Mouse (Mus musculus): ENCODE results near the gene Ifna1.

Gene Ifna1

GRCm38 (mm10) chr4:88867926-88868911 lies 18.3 kb downstream of the Ifna1 start:
- ChIA-PET CTCF (interaction anchor here (0.6 to 3.5 kb wide), 15 partner anchors 10 to 1100 kb away, joined by 3 to 28 read pairs (median 5); no protein-coding TSS in a partner anchor), POLR2A (interaction anchor here in 2 of 4 experiments (0.6 to 0.7 kb wide), 2 partner anchors 270 to 1008 kb away, joined by 3 to 8 read pairs; no protein-coding TSS in a partner anchor)

- ChIA-PET CTCF (interaction anchor here in 1 of 4 experiments (0.7 kb wide), 1 partner anchor 42 kb away, joined by 3 read pairs; no protein-coding TSS in a partner anchor), POLR2A (no interaction called here)
Measured at GRCm38 (mm10) chr4:88872691-88873090, 22.8 kb downstream of the Ifna1 start.

- POLR2A ChIA-PET, result no interaction called here
- CTCF ChIA-PET, result interaction anchor here in 3 of 4 experiments (0.5 to 2.1 kb wide), 4 partner anchors 19 to 334 kb away, joined by 3 to 7 read pairs (median 4); no protein-coding TSS in a partner anchor
Measured at GRCm38 (mm10) chr4:88875435-88876095, 25.7 kb downstream of the Ifna1 start.

- POLR2A ChIA-PET, result no interaction called here
Measured at GRCm38 (mm10) chr4:88876520-88876919, 26.6 kb downstream of the Ifna1 start.

GRCm38 (mm10) chr4:88878246-88878645 lies 28.4 kb downstream of the Ifna1 start:
- POLR2A ChIA-PET, result no interaction called here
- CTCF ChIA-PET, result interaction anchor here in 2 of 4 experiments (1.0 to 1.2 kb wide), 2 partner anchors 11 to 251 kb away, joined by 3 read pairs; no protein-coding TSS in a partner anchor

More at GRCm38 (mm10) chr4:88876520-88876919, 26.6 kb downstream of the Ifna1 start:
- CTCF ChIA-PET, result interaction anchor here (0.7 to 2.1 kb wide), 3 partner anchors 180 to 398 kb away, joined by 3 to 6 read pairs (median 4); no protein-coding TSS in a partner anchor

GRCm38 (mm10) chr4:88878772-88879171 lies 28.9 kb downstream of the Ifna1 start:
- POLR2A ChIA-PET, result no interaction called here

GRCm38 (mm10) chr4:88880101-88880500 lies 30.2 kb downstream of the Ifna1 start, which contains the start of gene Ifne:
TSS of gene Ifne (minus strand) at chr4:88880201.
- ChIA-PET CTCF (no interaction called here), POLR2A (no interaction called here)

More at GRCm38 (mm10) chr4:88878772-88879171, 28.9 kb downstream of the Ifna1 start:
- CTCF ChIA-PET, result interaction anchor here in 2 of 4 experiments (1.0 to 1.2 kb wide), 2 partner anchors 11 to 250 kb away, joined by 3 read pairs; no protein-coding TSS in a partner anchor

- CTCF ChIA-PET, result no interaction called here
- POLR2A ChIA-PET, result no interaction called here
Measured at GRCm38 (mm10) chr4:88888236-88888635, 38.3 kb downstream of the Ifna1 start.

- CTCF ChIA-PET, result no interaction called here
Measured at GRCm38 (mm10) chr4:88893201-88893754, 43.4 kb downstream of the Ifna1 start.

More at GRCm38 (mm10) chr4:88893201-88893754, 43.4 kb downstream of the Ifna1 start:
- POLR2A ChIA-PET, result no interaction called here

All from embryonic stem cell, embryonic (primary cell).